Mouse (Mus musculus): ENCODE measurements around the gene Mndal.
"Not testable (repeated sequence)": the region's sequence is repeated elsewhere in the genome, so short reads cannot be mapped to it uniquely, and the experiment has no call there.

Mndal gene

DNA sequence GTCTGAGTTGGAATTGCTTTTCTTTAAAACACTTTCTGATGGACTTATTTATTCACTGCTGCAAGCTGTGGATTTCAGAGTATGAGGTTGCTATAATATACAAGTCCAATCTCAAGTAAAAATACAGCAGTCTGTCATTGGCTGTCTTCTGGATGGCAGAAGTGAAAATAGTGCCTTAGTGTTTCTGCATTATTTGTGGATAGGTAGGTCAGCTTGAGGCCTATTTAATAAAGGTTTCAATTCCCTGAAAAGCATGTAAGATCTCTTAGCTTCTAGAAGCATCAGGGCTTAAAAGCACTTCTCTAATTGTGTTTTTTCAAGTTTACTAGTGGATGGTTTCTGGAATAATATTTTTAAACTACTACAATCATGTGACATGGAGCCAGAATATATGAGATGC is 52.5 kb downstream of the Mndal start:
- DNase-seq (ENCODE audit: extremely low spot score, low spot score) = not testable (repeated sequence)

GRCm38 (mm10) chr1:173887026-173887787 is 55.1 kb downstream of the Mndal start:
- not testable (repeated sequence) for DNase-seq (ENCODE audit: extremely low spot score, low spot score)

DNA sequence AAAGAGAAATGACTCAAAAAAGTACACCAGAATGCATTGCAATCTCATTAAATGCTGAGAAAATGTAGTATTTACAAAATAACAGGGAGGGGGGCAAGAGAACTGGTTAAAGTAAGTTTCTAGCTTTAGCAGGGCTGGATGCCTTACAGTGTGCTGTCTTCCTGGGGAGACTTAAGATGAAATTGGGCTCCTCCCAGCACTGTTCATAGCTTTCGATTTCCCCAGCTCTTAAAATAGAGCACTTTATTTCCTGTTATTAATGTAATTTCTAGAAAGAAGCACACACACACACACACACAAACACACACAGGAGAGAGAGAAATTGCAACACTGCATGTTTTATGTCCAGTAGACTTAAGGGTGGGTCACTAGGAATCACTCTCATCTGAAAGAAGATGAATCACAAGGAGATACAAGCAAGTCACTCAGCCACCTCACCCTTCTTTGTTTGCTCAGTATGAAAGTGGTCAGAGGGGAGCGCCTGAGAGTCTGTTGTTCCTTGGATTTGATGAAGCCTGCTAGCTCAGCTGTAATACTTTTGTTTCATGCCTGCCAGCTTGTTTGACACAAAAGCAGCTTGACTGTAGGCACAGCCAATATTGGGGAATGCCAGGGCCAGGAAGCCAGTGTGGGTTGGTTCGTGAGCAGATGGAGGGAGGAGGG is 62.2 kb downstream of the Mndal start:
- DNase-seq (ENCODE audit: extremely low spot score, low spot score) = not testable (repeated sequence)

GRCm38 (mm10) chr1:173879225-173879987 is 62.9 kb downstream of the Mndal start:
- not testable (repeated sequence) for DNase-seq (ENCODE audit: extremely low spot score, low spot score)

DNA sequence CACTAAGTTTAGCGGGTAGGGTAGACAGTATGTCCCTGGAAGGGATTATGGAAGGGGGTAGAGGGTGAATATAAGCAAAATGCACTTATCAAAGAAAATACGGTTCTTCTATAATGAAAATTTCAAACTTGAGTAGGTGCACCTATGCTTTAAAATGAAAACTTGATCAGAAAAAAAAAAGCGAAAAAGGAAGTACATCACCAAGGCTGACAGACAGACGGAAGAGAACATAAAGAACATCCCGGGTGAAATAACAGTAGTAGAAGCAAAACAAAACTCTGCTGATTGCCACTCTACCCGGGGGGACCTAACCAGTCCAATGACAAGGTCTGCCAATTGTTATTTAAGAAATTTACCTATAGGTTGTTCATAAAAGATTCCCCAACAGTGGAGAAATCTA is 64.0 kb downstream of the Mndal start:
- not testable (repeated sequence) for DNase-seq (ENCODE audit: extremely low spot score, low spot score)

DNA sequence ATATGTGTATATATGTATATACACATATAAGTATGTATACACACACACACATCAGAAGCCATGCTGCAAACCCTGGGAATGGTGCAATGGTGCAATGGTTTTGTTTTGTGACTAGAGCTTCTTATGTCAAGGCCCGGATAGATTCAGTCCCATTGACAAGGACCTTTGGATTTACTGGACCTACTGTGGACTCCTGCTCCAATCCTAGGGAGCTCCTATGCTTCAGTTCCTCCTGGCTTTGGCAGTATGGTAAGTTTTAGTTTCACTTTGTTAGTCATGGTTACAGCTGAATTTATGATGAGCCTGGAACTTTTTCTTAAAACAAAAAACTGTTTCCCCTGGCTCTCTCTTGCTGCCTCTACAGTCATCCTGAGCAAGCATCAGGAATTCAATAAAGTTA is 65.2 kb downstream of the Mndal start:
- DNase-seq (ENCODE audit: extremely low spot score, low spot score) = not testable (repeated sequence)

DNA sequence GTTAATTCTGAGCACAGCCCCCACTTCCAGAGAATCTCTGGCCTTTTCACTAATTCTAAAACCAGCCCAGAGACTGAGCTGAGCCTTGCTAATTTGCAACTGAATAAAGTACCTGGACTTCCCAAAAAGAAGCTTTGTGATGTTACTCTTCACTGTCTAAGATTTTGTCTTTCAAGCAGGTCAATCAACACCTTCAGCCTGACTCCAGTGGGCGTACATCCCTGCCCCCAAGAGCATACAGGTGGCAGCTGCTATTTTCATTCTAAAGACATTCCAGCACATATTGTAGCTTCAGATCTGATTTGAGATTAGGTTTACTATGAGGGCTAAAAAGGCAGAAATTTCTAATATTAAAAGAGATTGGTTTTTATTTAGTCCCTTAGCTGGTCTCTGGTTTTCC is 73.7 kb downstream of the Mndal start:
- DNase-seq (ENCODE audit: extremely low spot score, low spot score) = not testable (repeated sequence)

- no peak for DNase-seq (ENCODE audit: extremely low spot score, low spot score)
Measured at GRCm38 (mm10) chr1:173866504-173866903, 75.8 kb downstream of the Mndal start.

DNA sequence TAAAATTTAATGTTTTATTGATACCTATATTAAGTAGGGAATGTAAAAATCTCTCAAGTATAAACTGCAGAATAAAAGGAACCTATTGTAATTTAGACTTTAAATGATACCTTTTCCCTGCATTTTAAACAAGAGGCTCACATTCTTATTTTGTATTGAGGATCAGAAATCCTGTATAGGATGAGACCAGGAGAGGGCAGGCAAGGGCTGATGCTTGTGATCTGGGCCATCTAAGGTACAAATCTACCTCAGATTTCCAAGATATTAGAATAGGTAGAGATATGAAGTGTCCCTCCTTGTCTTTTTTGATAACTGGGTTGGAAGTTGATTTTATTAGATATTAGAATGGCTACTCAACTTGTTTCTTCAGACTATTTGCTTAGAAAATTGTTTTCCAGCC is 88.6 kb downstream of the Mndal start:
- DNase-seq (ENCODE audit: extremely low spot score, low spot score) = not testable (repeated sequence)

GRCm38 (mm10) chr1:173852853-173853252 is 89.4 kb downstream of the Mndal start:
- DNase-seq (ENCODE audit: extremely low spot score, low spot score) = not testable (repeated sequence)

DNA sequence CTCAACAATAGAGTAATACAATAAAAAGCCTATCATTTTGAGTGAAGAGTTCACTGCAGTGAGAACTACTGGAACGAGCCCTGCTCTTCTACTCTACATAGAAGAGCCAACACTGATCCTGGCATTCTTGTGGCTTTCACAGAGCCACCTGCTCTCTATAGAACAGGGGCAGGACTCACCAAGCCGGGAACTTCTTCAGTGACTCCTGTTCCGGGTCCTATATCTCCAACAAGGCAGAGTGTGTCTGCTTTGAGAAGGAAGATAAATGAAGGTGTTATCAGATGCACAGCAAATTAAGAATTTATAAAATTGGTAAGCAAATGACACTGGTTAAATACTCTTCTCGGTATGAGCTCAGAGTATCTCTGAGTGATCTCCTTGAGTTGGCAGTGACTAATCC is 96.1 kb downstream of the Mndal start:
- not testable (repeated sequence) for DNase-seq (ENCODE audit: extremely low spot score, low spot score)

GRCm38 (mm10) chr1:173844754-173845153 is 97.5 kb downstream of the Mndal start:
- no peak for DNase-seq (ENCODE audit: extremely low spot score, low spot score)

DNA sequence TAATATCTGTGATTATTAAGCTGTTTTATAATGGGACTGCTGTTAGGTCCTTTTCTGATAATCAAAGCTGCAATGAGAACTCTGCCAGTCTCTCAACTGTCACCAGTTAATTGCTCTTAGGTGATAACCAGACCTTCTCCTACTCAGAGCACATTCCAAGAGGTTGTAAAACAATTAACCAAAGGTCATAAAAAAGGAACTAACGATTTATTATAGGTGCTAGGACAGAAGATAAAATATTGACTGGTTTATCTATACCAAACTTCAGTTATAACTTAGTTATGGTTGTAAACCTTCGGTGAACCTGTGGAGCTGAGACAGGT is 120.8 kb downstream of the Mndal start:
- DNase-seq (ENCODE audit: extremely low spot score, low spot score) = not testable (repeated sequence)

- not testable (repeated sequence) for DNase-seq (ENCODE audit: extremely low spot score, low spot score)
Measured at GRCm38 (mm10) chr1:173820794-173821480, 121.4 kb downstream of the Mndal start.

- not testable (repeated sequence) for DNase-seq (ENCODE audit: extremely low spot score, low spot score)
Measured at GRCm38 (mm10) chr1:173809294-173809693, 133.0 kb downstream of the Mndal start.

GRCm38 (mm10) chr1:173802689-173803281 is 139.5 kb downstream of the Mndal start:
- DNase-seq (ENCODE audit: extremely low spot score, low spot score) = not testable (repeated sequence)

DNA sequence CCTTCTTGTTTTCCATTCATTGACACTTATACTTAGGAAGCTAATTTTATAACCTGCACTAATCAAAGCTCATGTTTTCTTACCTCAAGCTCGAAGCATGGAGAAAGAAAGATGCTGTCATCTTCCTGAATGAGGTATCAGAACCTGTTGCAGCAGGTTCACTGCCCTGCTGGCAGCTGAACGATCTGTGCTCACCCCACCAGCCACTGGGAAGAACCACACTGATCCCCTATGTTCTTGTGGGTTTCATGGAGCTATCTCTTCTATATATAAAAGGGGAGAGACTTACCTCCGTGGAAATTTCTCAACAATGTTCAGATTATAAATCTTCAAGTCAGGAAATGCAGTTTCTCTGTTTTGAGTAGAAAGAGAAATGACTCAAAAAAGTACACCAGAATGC is 140.1 kb downstream of the Mndal start:
- not testable (repeated sequence) for DNase-seq (ENCODE audit: extremely low spot score, low spot score)

DNA sequence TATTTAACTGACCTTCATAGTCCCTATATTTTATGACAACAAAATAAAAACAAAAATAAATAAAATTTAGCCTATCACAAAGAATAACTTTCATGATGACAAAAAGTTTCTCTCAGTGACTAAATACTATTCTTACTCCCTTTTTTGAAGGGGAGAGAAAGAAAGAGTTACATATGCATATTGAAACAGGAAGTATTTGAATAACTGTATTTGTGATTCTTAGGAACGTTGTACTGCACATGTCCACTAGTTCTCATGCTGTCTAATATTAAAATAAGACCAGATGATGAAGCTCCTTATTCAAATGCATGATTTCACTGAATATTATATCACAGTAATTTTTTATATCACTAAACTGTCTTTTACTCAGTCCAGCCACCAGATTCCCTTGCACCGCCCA is 140.5 kb downstream of the Mndal start:
- DNase-seq (ENCODE audit: extremely low spot score, low spot score) = not testable (repeated sequence)

Data from neural tube, embryonic 10.5 days (tissue).